Mouse (Mus musculus) MN1 (cell line): ENCODE results near the gene Aprt.

Experiments used
- DNase-seq: peaks from one replicate; pipeline ENCODE4 v3.0.0-alpha.2; 2016; ENCODE audit warnings: low spot score

Gene Aprt

DNA sequence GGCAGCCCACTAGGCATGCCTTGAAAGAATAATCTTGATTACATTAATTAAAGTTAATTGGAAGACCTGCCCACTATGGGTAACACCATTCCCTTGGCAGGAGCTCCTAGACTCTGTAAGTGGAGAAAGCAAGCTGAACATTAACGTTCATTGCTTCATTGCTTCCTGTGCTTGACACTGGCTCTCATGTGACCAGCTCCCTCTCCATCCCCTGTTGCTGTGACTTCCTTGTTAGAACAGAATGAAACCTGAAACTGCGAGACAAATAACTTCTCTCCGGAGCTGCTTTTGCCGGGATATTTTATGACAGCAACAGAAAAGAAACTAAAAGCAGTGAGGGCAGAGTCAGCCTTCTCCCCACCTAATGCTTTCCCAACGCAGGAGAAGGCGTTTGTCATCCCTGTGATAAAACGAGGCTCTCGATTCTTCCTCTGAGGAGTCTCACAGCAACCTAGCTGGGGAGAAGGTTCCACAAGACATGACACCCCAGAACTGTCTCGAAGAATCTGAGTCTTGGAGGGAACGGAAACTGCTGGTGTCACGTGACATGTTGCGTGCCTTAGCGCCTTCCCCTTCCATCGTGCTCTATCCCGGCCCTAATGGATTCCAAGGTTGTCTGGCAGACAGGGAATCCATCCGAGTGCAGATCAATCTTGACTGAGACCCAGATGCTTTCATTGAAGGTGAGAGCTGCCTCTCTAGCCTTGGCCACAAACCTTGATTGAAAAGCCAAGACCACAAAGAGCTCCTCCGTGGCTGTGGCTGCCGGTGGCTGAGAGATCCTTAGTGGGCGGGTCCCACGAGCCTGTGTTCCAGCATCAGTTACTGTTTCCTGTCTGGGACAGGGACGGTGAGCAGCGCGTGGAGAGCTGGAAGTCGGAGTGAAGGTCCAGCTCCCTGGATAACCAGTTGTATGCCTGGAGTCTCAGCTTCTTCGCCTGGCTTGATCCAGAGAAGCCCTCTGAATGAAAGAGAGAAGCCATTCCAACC lies 12.1 kb downstream of the Aprt start:
- DNase-seq: no peak

DNA sequence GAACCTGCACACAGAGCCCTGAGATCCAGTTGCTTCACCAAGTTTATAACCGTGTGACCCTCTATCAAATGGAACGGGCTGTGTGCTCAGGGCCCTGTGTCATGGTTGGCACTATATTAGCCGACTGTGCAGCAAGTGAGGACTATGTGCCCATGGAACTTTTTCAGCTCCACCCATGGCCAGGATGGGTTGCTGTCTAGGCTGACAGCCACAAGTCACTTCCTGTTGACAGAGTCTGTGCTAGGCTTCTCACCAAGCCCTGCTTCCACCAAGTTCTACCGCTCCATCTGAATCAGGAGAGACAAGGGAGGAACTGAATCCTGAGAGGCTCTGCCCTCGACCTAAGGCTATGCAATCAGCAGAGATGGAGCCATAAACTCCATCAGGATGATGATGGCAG lies 15.5 kb downstream of the Aprt start:
- no peak for DNase-seq

DNA sequence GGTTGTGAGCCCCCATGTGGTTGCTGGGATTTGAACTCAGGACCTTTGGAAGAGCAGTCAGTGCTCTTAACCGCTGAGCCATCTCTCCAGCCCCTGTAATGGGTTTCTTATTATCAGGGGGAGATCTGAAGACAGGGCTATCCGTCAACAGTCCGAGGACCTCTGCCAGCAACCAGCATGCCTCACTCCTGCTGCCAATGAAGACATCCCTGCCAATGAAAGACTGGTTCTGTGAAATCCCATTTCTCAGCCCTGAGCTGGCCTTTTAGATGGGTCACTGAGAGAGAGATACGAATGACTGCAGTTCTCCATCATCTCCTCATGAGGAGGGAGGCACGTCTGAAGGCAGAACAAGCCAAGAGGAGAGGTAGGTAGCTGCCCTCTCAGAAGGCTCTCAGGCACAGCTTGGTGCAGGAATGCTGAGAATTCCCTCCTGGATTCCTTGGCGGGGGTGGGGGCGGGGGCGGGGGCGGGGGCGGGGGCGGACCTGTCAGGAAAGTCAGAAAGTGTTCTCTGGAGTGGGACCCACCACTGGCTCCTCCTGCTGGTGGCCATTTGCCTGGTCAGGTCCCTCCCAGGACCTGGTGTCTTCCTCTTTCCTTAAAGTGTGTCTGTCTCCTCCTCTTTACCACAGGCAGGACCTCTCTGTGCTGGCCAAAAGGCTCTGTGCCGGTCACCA lies 17.9 kb downstream of the Aprt start:
- no peak for DNase-seq

DNA sequence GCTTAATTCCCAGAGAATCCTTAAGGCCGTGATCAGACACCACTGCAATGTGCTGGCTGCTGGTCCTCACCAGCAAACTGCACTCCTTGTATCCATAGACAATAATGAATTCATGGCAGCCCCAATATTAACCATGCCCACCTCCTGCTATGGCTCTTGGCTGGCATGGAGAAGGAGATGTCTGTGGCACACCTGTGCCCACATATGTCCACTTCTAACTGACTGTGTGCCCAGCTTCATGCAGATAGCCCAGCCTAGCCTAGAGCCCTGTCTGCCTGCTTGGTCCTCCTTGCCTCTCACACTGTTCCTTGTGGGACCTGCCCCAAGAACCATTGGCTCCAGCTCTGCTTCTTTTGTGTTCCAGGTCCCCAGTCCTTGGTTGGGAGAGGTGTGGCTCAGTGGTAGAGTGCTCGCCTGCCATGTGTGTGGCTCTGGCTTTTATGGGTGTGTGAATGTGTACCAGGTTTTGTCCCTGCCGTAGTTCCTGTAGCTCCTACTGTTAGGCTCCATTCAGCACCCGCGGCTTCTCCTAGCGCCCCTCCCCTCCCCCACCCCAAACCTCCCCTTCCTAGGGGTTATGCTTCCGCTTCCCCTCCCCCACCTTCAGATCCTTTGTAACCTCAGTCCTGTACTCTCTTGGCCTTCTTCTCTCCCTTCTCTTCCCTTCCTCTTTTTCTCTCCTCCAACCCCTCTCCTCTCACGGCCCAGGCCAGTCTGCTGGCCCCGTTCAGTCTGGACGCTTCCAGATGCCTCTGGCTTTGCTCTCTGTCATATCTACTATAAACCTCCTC lies 19.3 kb downstream of the Aprt start:
- no peak for DNase-seq

DNA sequence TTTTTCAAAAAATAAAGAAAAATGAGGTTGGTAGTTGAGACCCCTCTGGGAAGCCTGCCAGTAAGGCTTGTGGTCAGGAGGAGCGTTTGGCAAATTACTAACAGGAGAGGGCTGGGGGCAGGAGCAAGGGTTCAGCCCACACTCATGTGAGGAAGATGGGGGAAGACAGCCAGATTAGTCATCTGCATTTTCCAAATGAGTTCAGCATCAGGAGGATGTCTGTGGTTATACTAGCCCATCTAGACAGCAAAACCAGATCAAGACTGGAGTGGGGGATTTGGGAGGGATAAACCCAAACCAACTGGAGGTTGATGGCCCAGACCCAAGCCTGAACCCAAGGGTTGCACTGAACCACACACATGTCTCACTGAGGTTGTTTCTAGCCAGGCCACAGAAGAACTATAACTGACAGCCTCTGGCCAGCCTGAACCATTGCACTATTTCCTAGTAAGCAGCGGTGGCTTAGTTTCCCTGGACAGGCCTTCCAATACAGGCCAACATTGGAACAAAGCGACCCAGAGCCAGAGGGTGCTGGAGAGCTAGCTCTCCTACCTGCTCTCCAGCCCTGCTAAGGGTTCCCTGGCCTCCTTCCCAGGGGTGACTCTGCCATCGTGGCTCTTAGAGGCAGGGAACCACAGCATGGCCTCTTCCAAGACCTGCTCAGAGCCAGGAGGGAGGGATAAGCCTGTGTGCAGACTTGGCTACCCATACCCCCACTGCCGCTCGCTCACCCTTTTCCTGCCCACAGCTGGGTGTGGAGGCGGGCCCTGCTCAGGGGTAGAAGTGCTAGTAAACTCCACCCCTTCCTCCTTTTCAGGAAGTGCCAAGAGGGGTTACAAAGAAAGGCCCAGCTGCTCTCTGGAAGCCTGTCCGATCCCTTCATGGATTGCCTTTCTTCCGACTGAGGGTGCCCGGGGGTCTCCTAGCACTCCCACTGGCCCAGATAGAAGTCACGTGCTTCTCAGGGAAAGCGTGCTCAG lies 20.4 kb downstream of the Aprt start:
- peak; percentile 44 for DNase-seq

DNA sequence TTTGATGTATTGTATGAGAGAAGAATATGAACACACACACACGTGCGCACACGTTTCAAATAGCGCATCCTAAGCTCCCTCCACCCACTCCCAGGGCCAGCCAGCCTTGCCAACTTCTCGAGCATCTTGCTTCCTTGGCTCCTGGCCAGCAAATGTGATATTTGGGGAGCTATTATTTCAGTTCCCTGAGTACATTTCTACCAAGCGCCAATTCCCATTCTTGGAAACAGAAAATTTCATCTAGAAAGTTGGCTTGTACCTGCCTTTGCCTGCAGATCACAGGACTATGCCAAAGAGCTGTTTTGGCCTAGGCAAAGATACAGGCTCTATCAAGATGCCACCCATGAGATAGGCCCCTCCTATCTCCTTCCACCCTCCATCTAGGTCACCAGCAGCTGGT lies 21.9 kb downstream of the Aprt start:
- peak; percentile 38 for DNase-seq

DNA sequence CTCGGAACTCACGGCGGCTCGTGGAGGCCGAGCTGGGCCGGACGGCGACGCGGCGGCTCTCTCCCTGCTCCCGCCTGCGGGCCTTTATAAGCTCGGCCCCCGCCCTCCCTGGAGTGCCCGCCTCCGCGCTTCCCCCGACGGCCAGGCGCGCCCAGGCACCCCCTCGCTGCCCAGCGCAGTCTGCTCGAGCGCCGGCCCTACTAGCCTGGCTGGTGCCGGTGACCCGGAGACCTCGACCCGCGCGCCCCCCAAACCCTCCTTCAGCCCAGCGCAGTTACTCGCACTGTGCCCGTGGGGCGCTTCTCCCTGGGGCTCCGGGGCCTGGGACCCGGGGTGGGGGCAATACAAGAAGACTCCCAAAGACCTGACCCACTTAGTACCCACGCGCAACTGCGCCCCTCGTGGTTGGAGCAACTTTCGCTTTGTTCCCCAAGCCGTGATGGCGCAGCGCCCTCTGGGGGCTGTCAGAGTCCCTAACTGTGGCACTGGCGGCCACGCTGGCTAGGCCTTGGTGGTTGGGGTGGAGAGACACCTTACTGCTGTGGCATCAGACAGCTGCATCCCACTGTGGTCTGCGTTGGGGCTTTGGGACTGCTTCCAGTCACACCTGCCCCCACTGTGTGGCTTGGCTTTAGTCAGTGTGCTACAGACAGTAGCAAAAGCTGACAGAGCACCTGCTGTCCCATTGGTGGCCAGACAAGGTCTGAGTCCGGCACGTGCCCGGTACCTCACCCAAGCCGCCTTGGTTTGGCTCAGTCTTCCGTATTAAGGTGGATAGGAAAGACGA lies 25.3 kb downstream of the Aprt start, which contains the start of gene Piezo1:
Gene Piezo1, minus strand, starts transcription at position 65 of the 787 bp plus-strand sequence.
- peak; percentile 97 for DNase-seq

DNA sequence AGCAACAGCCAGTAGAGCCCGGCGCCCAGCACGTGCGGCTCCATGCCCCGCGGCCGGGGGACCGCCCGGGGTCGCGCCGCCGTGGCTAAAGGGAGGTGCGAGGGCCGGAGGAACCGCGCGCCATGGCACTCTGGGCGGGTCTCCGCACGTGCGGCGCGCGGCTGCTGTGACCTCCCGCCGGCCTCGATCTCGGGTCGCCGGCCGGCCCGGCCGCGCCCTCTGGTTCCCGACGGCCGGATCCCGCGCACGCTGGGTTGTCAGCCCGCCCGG lies 25.8 kb downstream of the Aprt start:
- DNase-seq: no peak

DNA sequence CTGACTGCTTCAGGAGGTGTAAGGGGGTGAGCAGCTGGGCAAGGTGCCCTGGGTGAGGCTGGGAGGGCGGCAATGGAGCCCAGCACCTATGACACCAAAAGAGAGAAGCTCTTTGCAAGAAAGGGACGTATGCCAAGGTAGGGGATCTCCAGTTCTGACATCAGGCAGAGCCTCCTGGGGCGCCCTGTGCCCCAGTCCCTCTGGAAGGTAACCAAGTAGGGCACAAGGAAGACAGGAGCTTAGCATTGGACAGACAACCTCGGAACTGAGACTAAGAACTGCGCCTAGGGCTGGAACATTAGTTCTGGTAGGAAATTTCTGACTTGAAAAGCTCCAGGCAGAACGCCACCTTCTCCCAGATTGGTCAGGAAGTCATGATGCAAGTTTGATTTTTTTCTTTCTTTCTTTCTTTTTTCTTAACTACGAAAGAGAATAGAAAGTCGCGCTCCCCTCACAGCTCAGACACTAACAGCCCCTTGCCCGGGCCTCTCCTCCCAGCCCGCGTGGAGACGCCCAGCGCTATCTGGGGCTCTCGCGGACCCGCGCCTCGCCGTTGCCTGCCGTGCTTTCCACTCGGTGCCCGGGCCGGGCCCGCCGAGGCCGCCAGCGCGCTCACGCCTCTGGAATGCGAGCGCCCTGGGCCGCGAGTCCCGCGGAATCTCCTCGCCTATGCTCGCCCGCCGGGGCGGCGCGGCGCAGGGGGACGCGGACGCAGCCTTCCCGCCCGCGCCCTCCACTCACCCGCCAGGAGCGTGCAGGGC lies 26.3 kb downstream of the Aprt start:
- DNase-seq: peak; percentile 79

- DNase-seq: peak; percentile 34
Measured at GRCm38 (mm10) chr8:122548891-122549439, 27.7 kb downstream of the Aprt start.

- no peak for DNase-seq
Measured at GRCm38 (mm10) chr8:122548331-122548730, 28.4 kb downstream of the Aprt start.

GRCm38 (mm10) chr8:122547815-122548214 lies 28.9 kb downstream of the Aprt start:
- DNase-seq: peak; percentile 48

DNA sequence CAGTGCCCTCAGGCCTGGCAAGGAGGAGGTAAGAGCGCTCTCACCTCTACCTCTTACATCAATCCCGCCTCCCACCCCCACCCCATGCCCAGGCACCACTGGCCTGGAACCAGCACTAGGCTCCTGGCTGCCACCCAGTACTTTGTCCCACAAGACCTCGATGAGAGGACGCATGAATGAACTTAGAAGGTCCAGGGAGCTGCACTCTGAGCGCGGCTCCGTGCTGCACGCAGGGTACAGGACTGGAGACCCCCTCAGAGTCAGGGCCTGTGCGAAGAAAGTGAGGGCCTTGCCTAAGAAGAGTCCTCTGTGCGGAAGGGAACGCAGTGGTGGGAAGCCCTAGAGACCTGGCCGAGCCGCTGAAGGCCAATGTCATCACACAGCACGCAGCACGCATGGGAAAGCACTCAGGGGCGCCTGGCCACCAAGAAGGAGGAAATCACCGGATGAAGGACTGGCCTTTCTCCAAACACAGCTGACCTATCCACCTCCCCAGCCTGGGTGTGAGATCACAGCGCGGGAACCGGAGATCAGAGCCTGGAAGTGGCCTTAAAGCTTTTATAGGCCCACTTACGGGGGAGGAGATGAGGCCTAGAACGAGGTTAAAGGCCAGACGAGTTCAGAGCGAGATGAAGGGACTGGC lies 29.8 kb downstream of the Aprt start:
- peak; percentile 61 for DNase-seq

DNA sequence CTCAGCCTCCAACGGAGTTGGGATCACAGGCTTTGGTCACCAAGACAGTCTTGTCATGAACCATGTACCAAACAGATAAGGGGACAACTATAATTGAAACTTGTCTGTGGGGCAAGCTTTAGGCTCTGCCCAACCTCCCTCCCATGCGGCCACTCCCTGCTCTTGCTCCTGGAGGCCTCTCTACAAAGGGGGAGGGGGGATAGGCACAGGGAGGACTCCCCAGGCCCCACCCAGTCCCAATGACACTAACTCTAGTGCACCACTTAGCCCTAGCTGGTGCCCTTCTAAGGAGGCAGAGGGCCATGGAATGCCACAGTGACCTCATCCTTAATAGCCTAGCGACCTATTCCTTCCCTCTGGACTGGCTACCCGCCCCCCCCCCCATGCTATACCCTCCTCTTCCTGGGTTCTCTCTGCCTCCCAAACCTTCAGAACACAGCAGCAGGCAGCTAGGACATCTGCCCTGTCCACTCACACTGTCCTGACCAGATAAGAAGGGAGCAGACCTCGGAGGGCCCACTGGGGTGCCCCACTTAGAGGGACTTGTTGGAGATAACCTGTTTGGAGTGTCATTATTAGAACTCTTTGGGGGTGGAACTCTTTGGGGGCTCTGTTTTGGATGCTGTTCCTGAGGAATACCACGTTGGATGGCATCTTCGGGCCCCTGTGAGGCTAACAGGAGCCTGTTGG lies 30.5 kb downstream of the Aprt start:
- DNase-seq: peak; percentile 43

DNA sequence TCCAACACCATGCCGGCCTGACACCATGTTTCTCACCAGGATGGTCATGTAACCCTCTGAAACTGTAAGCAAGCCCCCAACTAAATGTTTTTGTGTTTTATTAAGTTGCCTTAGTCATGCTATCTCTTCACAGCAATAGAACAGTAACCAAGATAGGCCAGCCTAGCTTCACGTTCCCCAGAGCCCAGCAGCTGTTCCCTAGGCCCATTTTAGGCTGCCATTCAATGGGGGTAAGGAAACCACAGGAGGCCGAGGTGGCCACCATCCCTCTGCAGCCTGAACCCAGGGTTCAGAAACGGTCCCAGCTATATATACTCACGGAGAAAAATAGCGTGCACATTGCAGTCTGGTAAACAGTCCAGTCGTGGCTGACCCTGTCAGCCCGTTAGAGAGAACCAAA lies 32.6 kb downstream of the Aprt start:
- DNase-seq: no peak

DNA sequence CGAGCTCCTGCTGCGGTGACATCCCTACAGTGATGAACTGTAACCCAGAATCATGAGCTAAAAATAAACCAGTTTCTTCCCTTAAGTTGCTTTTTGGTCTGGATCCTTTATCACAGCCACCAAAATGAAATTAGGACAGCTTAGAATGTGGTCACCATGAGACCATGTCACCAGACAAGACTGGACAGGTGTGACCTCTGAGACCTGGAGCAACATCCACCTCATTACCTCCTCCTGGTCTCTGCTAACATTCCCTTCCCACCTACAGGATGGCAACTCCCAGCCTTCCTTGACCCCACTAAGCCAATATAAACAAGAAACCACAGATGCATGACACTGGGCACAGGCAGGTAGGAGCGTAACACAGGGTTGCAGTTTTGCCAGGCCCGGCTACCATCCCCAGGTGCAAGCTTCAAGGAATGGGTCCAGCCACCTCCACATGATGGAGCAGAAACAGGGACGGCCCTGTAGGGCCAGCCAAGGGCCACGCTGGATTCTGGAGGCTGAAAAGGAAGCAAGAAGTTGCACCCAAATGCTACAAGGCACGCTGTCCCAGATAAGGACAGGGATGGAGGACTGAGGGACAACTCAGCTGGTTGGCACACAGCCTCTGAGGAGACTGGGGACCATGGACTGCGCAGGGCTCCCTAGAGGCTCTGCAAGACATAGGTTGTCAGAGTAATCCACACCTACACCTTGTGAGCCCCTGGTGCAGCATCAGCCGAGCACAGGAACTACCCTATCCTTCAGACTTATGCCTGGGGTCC lies 38.2 kb downstream of the Aprt start:
- DNase-seq: no peak

DNA sequence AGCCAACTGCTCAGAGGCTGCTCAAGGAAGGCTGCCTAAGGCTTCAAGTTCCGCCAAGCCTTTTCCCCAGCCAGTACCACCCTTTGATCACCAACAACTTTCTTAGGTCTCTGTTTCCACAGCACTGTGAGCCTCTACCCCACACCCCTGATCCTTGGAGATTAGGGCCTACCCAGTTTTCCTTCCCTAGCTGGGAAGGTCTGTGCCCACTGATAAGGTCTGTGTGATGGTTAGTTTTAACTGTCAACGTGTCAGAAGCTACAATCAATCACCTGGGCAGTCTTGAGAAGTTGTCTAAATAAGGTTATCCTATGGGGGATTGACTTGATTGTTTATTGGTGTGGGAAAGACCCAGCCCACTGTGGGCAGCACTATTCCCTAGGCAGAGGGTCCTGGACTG lies 38.9 kb downstream of the Aprt start:
- no peak for DNase-seq

GRCm38 (mm10) chr8:122537033-122537432 lies 39.7 kb downstream of the Aprt start:
- no peak for DNase-seq
